Mouse (Mus musculus): ENCODE measurements at regions not wholly inside any gene's neighbourhood (a gene's known extent, or its start where the extent isn't known, plus 50 kb on each side); places are given as distances from the start of the nearest gene placed in this dataset.
"Not testable (repeated sequence)": the region's sequence is repeated elsewhere in the genome, so short reads cannot be mapped to it uniquely, and the experiment has no call there.

DNA sequence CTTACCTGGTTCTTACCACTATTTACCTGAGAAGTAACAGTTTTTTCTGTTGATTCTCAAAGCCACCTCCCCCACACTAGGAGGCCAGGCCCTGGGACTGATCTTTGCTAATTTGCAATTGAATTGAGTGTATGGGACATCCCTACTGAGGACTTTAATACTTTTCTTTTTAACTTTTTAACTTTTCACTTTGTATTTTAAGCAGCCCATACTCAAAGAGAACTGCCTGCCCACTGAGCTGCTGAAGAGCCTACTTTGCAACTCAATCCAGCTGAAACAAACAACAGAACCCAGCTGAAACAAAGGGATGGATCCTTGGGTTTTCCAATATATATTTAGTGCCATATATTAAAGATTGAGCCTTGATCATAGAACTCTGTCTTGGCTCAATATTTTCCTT is 64.0 kb downstream of the Mup20 start:
- not testable (repeated sequence) for TF ChIP-seq CTCF, EP300 (IDR thresholded peaks at IDR 0.05)

Data from lung, postnatal 0 days (tissue).